Mouse (Mus musculus) lung, adult 2 months (tissue): ENCODE data around the gene Gm8251. TPM values are rescaled to one million over a fixed set of nuclear protein-coding genes. Genes with fewer than 3 reads are reported as not detected.

Experiments used
- DNase-seq: peaks from one replicate; pipeline ENCODE4 v3.0.0; 2022
- H3K4me1 ChIP-seq: fragments of 200-500 bp; 2 replicates; pipeline ENCODE4 v1.6.1; 2011; ENCODE audit warnings: low read length; ENCODE audit not compliant: control insufficient read depth, insufficient read depth
- H3K4me3 ChIP-seq: fragments of 200-500 bp; replicated peaks from 2 replicates; pipeline ENCODE3; 2011; ENCODE audit warnings: low read depth, mild to moderate bottlenecking, control low read depth, low read length; ENCODE audit errors: extremely low read depth
- CTCF ChIP-seq: fragments of 200-500 bp; IDR thresholded peaks from 2 replicates; pipeline ENCODE4 v1.5.1; 2011; ENCODE audit warnings: mild to moderate bottlenecking, low read length, control low read depth; ENCODE audit not compliant: insufficient read depth
- POLR2A ChIP-seq: fragments of 200-500 bp; IDR thresholded peaks from 2 replicates; pipeline ENCODE4 v1.6.1; 2011; ENCODE audit warnings: low read depth, mild to moderate bottlenecking, control low read depth, low read length, borderline replicate concordance; ENCODE audit errors: extremely low read depth
- WGBS: fragments of 180-500 bp; shearing (Covaris S2); methylation state at CpG from one replicate; pipeline ENCODE4 v1.1.7; 2018; 5-methylcytosine and 5-hydroxymethylcytosine counted together
- polyA plus RNA-seq: library from polyadenylated mRNA; depleted of rRNA; stranded (reverse); fragments of >200 nt; gene quantifications from 2 replicates; pipeline ENCODE4 v1.2.3, GENCODE M21; 2012; rRNA removed

The Gm8251 gene
- polyA plus RNA-seq, 1 experiment = not detected

DNA sequence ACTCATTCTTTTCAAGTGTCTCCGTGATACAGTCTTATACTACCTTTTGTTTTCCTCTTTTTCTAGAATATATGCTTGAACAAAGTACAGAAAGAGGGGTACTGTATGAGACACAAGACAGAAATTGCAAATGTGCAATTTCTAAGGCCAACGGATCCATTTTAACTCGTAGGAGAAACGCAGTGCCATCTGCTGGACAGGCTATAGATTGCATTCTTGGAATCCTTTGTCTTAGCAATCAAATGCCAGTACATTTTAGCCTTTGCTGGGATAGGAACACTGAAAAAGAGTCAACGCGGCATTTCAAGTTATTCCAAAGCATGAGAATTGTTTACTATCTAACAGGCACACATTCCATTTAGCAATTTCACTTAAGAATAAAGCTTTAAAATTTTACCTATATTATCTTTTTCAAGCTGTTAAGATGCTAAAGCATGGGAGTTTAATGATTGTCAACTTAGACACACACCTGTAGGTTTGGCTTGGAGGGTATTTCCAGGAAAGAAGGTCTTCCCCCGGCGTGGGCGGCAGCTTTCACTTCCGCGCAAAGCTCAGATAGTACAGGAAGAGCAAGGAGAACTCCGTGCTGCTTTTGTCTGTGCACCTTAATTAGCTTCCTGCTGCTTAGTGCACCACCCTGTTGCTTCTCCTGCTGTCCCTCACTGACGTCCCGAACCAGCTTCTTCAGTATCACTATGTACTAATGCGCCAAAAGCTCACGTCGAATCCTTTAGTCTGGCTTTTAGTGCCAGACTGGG lies 19.8 kb downstream of the Gm8251 start:
- H3K4me3 ChIP-seq = peak overlapping the region; percentile 35
- peak; percentile 38 for DNase-seq
- WGBS = under 1% methylated on average over 17 of the region's 17 CpGs
- no peak for TF ChIP-seq POLR2A
- peak; percentile 56 for TF ChIP-seq CTCF
- H3K4me1 ChIP-seq = no peaks in the 10 kb centered on the region

DNA sequence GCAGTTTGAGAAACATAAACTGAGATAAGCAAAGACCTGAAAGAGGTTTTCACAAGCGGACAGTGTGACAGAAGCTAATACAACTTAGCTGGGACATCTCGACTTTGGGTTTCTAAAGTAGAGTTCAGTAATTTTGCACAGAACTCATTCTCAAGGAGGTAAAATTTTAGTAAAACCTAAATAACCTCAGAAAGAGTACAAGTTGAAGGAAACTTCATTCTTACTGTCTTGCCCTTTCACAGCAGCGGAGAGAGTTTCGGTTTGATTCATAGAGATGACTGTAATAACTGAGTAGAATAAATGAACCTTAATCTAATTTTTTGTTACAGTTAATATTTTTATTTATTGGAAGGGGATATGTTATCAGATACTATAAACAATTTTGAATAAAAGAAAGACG lies 28.8 kb downstream of the Gm8251 start:
- no peak overlapping the region for H3K4me3 ChIP-seq
- no peaks in the 10 kb centered on the region for H3K4me1 ChIP-seq

DNA sequence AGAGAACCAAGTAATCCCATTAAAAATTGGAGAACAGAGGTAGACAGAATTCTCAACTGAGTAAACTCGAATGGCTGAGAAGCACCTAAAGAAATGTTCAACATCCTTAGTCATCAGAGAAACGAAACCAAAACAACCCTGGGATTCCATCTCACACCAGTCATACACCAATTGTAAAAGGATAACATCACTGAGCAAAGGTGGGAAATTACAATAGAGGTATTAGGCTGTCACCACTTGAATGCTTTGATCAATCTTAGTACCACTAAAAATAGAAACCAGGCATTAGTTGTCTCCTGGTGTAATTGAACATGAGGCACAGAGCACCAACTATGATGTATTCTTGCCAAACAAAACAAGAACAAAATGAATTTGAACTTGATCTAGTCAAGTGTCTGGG lies 29.5 kb downstream of the Gm8251 start:
- no peak for DNase-seq
- TF ChIP-seq CTCF = no peak
- no peak for TF ChIP-seq POLR2A
- 64% methylated on average over 2 of the region's 2 CpGs for WGBS
- no peaks in the 10 kb centered on the region for H3K4me1 ChIP-seq
- no peak overlapping the region for H3K4me3 ChIP-seq

More for the DNA sequence above, 28.8 kb downstream of the Gm8251 start:
- WGBS = 83% methylated on average over 5 of the region's 5 CpGs
- no peak for DNase-seq
- TF ChIP-seq CTCF (no peak), POLR2A (no peak)

DNA sequence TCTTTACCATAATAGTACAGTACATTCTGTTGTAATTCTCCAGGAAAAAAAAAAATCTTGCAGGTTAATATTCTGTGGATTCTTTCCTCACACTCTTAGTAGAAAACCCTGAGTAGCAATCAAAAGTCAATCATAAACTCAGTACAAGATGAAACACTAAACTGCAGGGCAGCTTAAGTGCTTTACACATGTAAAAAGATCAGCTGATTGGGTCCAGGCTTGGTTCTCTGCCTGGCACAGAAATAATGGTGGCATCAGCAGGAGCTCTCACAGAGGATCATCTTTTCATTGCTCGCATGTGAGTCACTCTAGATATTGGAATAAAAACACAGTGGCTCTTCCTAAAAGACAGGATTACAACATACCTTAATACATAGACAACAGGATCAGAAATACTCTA lies 34.1 kb downstream of the Gm8251 start:
- TF ChIP-seq CTCF (no peak), POLR2A (no peak)
- no peaks in the 10 kb centered on the region; the same call in 1 of the 2 replicates for H3K4me1 ChIP-seq
- whole genome bisulfite sequencing = 74% methylated on average over 1 of the region's 1 CpGs
- no peak for DNase-seq
- no peak overlapping the region for H3K4me3 ChIP-seq

DNA sequence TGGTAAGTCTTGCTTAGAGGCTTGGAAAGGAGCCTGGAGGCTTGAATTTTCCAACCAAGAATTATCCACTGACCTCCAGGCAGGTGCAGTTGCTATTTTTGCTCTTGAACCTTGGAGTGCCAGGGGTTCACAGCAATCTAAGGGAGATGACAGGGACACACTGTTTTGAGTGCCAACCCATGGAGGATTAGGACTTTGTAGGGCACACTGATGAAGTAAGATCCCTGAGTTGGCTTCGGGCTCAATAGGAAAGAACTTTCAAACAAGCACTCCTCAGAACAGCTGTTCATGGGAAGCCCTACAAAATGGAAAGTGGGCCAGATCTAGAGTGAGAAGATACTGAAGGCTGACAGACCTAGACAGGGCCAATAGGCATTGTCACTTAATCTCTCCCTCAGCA lies 39.1 kb downstream of the Gm8251 start:
- Histone ChIP-seq H3K4me3 (no peak overlapping the region), H3K4me1 (peaks cover 3% of the 10 kb centered on the region)
- whole genome bisulfite sequencing = 62% methylated on average over 1 of the region's 1 CpGs
- DNase-seq = no peak
- TF ChIP-seq CTCF (no peak), POLR2A (no peak)

DNA sequence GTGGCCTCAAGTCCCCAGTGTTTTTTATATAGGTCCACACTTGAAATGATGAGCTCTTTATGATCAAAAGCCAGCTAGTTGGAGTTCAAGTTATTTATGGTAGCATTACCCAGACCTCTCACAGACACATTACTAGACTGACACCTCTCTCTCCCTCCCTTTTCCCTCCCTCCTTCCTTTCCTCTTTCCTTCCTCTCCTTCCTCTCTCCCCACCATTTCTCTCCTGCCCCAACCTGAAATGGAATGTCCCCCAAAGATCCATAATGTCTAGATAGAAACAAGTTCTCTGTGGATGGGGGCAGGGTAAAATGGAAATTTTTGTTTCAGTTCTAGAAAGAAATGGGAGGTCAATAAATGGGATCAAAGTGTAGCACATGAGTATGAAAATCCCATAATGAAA lies 41.8 kb downstream of the Gm8251 start, which contains the start of gene Mettl21c:
Gene Mettl21c, minus strand, starts transcription at position 101 of the 400 bp plus-strand sequence.
- Histone ChIP-seq H3K4me1 (peaks cover 3% of the 10 kb centered on the region), H3K4me3 (no peak within 1 kb of the TSS)
- DNase-seq = no peak
- TF ChIP-seq CTCF (no peak), POLR2A (no peak)

DNA sequence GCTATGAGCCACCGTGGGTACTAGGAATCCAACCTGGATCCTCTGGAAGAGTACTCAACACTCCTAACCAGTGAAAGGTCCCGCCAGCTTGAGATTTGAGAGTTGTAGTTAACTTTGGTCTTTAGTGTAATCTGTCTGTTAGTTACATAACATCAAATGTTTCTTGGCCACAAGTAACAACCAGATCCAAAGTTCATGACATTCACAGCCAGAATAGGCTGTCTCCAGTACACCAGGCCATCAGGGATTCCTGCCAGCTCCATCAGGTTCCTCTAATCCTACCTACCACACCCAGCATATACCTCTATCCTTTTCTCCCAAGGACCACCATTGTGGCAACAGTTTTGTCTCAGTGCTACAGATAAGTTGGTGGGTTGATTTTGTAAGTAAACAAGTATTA lies 46.2 kb downstream of the Gm8251 start:
- Histone ChIP-seq H3K4me3 (no peak overlapping the region), H3K4me1 (peaks cover 2% of the 10 kb centered on the region; the same call in 1 of the 2 replicates)
- WGBS = 80% methylated on average over 2 of the region's 2 CpGs
- no peak for DNase-seq
- TF ChIP-seq POLR2A = no peak
- no peak for TF ChIP-seq CTCF

Other genes starting within 250 kb of the Gm8251 start
- gene Uxs1, start 234.1 kb downstream of the Gm8251 start, polyA plus RNA-seq = 11.4 and 11.5 TPM in 2 replicates
- 4.7 and 8.4 TPM in 2 replicates for gene Tpp2, start 128.3 kb downstream of the Gm8251 start, polyA plus RNA-seq
- not detected in 2 replicates for gene Mettl21c, start 41.9 kb downstream of the Gm8251 start, polyA plus RNA-seq
- gene Tex30, start 40.5 kb upstream of the Gm8251 start, polyA plus RNA-seq = 3.7 and 5.0 TPM in 2 replicates
- 14.9 and 16.6 TPM in 2 replicates for gene Kdelc1, start 56.9 kb upstream of the Gm8251 start, polyA plus RNA-seq
- gene Bivm, start 57.0 kb upstream of the Gm8251 start, polyA plus RNA-seq = 4.6 and 6.2 TPM in 2 replicates
- gene Ercc5, start 85.8 kb upstream of the Gm8251 start, polyA plus RNA-seq = 4.7 and 5.5 TPM in 2 replicates
- gene Mettl21e, start 157.0 kb upstream of the Gm8251 start, polyA plus RNA-seq = 0.34 TPM in 2 replicates